Mouse (Mus musculus): ENCODE measurements at regions not wholly inside any gene's neighbourhood (a gene's known extent, or its start where the extent isn't known, plus 50 kb on each side); places are given as distances from the start of the nearest gene placed in this dataset.
"Not testable (repeated sequence)": the region's sequence is repeated elsewhere in the genome, so short reads cannot be mapped to it uniquely, and the experiment has no call there.

GRCm38 (mm10) chr10:111599297-111600250 is 93.5 kb downstream of the Phlda1 start:
- no peak for ATAC-seq (replicated peaks; ENCODE audit: extremely low read depth, insufficient read depth, low FRiP score)
- Histone ChIP-seq H3K36me3 (ENCODE audit: control insufficient read depth, insufficient read depth) (no peaks in the 10 kb centered on the region), H3K9ac (ENCODE audit: low read length) (no peak overlapping the region), H3K9me3 (replicated peaks; ENCODE audit: control insufficient read depth, low read length) (0 out of 2 replicates have a peak, but pooled peaks cover 3% of the 10 kb centered on the region), H3K4me1 (ENCODE audit: control insufficient read depth, insufficient read depth, low read length) (peaks cover 36% of the 10 kb centered on the region), H3K4me3 (ENCODE audit: low read length) (no peak overlapping the region), H3K27ac (ENCODE audit: low read length) (no peak overlapping the region), H3K27me3 (ENCODE audit: control insufficient read depth, insufficient read depth, low read length) (peaks cover 2% of the 10 kb centered on the region; the same call in 1 of the 2 replicates), H3K4me2 (ENCODE audit: low read depth, low read length) (peak overlapping the region; percentile 7; the same call in 1 of the 2 replicates)
- 52% methylated on average over 10 of the region's 10 CpGs for WGBS

GRCm38 (mm10) chr10:111600251-111600620 is 94.2 kb downstream of the Phlda1 start:
- Histone ChIP-seq H3K4me1 (ENCODE audit: control insufficient read depth, insufficient read depth, low read length) (peaks cover 32% of the 10 kb centered on the region), H3K4me3 (ENCODE audit: low read length) (no peak overlapping the region), H3K27ac (ENCODE audit: low read length) (peak overlapping the region; percentile 68), H3K9ac (ENCODE audit: low read length) (no peak overlapping the region), H3K36me3 (ENCODE audit: control insufficient read depth, insufficient read depth) (no peaks in the 10 kb centered on the region), H3K9me3 (replicated peaks; ENCODE audit: control insufficient read depth, low read length) (0 out of 2 replicates have a peak, but pooled peaks cover 3% of the 10 kb centered on the region), H3K27me3 (ENCODE audit: control insufficient read depth, insufficient read depth, low read length) (peaks cover 2% of the 10 kb centered on the region; the same call in 1 of the 2 replicates), H3K4me2 (ENCODE audit: low read depth, low read length) (peak overlapping the region; percentile 5; the same call in 1 of the 2 replicates)
- ATAC-seq (replicated peaks; ENCODE audit: extremely low read depth, insufficient read depth, low FRiP score), result peak; percentile 23; the same call in 1 of the 2 replicates
- WGBS, result 34% methylated on average over 2 of the region's 2 CpGs

DNA sequence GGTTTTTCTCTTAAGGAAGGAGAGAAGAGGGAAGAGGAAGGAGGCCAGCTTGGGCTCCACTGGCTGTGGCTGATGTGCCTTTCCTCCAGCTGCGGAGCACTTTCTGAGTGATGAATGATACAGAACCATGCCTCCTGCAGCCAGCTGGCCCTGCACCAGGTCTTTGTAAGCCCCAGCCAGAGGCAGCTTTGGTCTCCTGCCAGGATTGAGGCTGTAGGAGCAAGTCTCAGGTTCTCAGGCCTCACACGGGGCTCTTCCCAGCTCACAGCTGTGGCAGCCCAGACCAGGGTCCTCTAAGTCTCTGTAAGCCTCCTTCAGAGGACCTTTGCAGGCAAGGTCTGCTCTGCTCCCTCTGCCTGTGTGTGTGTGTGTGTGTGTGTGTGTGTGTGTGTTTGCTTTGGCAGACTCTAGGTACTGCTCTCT is 94.6 kb downstream of the Phlda1 start:
- Histone ChIP-seq H3K27me3 (ENCODE audit: control insufficient read depth, insufficient read depth, low read length) (peaks cover 2% of the 10 kb centered on the region; the same call in 1 of the 2 replicates), H3K9ac (ENCODE audit: low read length) (no peak overlapping the region), H3K27ac (ENCODE audit: low read length) (peak overlapping the region; percentile 68), H3K9me3 (replicated peaks; ENCODE audit: control insufficient read depth, low read length) (0 out of 2 replicates have a peak, but pooled peaks cover 3% of the 10 kb centered on the region), H3K4me1 (ENCODE audit: control insufficient read depth, insufficient read depth, low read length) (peaks cover 28% of the 10 kb centered on the region), H3K4me3 (ENCODE audit: low read length) (no peak overlapping the region), H3K36me3 (ENCODE audit: control insufficient read depth, insufficient read depth) (no peaks in the 10 kb centered on the region), H3K4me2 (ENCODE audit: low read depth, low read length) (peak overlapping the region; percentile 5; the same call in 1 of the 2 replicates)
- peak; percentile 92 for ATAC-seq (replicated peaks; ENCODE audit: extremely low read depth, insufficient read depth, low FRiP score)
- 5% methylated on average over 2 of the region's 2 CpGs for WGBS

- Histone ChIP-seq H3K4me3 (ENCODE audit: low read length) (no peak overlapping the region), H3K27me3 (ENCODE audit: control insufficient read depth, insufficient read depth, low read length) (peaks cover 2% of the 10 kb centered on the region; the same call in 1 of the 2 replicates), H3K9ac (ENCODE audit: low read length) (no peak overlapping the region), H3K36me3 (ENCODE audit: control insufficient read depth, insufficient read depth) (no peaks in the 10 kb centered on the region), H3K4me2 (ENCODE audit: low read depth, low read length) (no peak overlapping the region), H3K27ac (ENCODE audit: low read length) (no peak overlapping the region), H3K4me1 (ENCODE audit: control insufficient read depth, insufficient read depth, low read length) (peaks cover 21% of the 10 kb centered on the region), H3K9me3 (replicated peaks; ENCODE audit: control insufficient read depth, low read length) (0 out of 2 replicates have a peak, but pooled peaks cover 3% of the 10 kb centered on the region)
- WGBS, result 90% methylated on average over 1 of the region's 1 CpGs
- ATAC-seq (replicated peaks; ENCODE audit: extremely low read depth, insufficient read depth, low FRiP score), result no peak
Observed at GRCm38 (mm10) chr10:111603166-111603565, 97.1 kb downstream of the Phlda1 start.

DNA sequence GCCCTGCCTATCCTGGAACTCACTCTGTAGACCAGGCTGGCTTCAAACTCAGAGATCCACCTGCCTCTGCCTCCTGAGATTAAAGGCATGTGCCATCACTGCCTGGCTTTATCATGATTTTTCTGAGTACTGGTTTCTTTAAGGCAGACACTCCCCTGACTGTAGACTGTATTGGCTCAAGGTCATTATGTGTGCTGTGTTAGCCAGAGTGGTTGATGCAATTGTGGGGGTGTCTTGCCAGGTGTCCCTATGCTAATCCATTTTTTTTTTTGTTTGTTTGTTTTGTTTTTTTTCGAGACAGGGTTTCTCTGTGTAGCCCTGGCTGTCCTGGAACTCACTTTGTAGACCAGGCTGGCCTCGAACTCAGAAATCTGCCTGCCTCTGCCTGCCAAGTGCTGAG is 101.3 kb downstream of the Phlda1 start:
- H3K4me1 ChIP-seq (ENCODE audit: control insufficient read depth, insufficient read depth, low read length); H3K4me3 ChIP-seq (ENCODE audit: low read length); ATAC-seq (replicated peaks; ENCODE audit: extremely low read depth, insufficient read depth, low FRiP score); H3K9ac ChIP-seq (ENCODE audit: low read length); H3K27ac ChIP-seq (ENCODE audit: low read length); H3K27me3 ChIP-seq (ENCODE audit: control insufficient read depth, insufficient read depth, low read length); H3K9me3 ChIP-seq (replicated peaks; ENCODE audit: control insufficient read depth, low read length); H3K36me3 ChIP-seq (ENCODE audit: control insufficient read depth, insufficient read depth); H3K4me2 ChIP-seq (ENCODE audit: low read depth, low read length): not testable (repeated sequence)
- 83% methylated on average over 2 of the region's 2 CpGs for whole genome bisulfite sequencing

GRCm38 (mm10) chr10:111608385-111609093 is 102.5 kb downstream of the Phlda1 start:
- H3K9me3 ChIP-seq (replicated peaks; ENCODE audit: control insufficient read depth, low read length), result 0 out of 2 replicates have a peak, but pooled peaks cover 3% of the 10 kb centered on the region
- H3K36me3 ChIP-seq (ENCODE audit: control insufficient read depth, insufficient read depth), result no peaks in the 10 kb centered on the region
- no peak overlapping the region for H3K9ac ChIP-seq (ENCODE audit: low read length)
- no peak overlapping the region for H3K27ac ChIP-seq (ENCODE audit: low read length)
- no peaks in the 10 kb centered on the region for H3K27me3 ChIP-seq (ENCODE audit: control insufficient read depth, insufficient read depth, low read length)
- no peak overlapping the region for H3K4me3 ChIP-seq (ENCODE audit: low read length)
- H3K4me1 ChIP-seq (ENCODE audit: control insufficient read depth, insufficient read depth, low read length), result no peaks in the 10 kb centered on the region
- WGBS, result 73% methylated on average over 9 of the region's 9 CpGs
- H3K4me2 ChIP-seq (ENCODE audit: low read depth, low read length), result no peak overlapping the region
- no peak for ATAC-seq (replicated peaks; ENCODE audit: extremely low read depth, insufficient read depth, low FRiP score)

DNA sequence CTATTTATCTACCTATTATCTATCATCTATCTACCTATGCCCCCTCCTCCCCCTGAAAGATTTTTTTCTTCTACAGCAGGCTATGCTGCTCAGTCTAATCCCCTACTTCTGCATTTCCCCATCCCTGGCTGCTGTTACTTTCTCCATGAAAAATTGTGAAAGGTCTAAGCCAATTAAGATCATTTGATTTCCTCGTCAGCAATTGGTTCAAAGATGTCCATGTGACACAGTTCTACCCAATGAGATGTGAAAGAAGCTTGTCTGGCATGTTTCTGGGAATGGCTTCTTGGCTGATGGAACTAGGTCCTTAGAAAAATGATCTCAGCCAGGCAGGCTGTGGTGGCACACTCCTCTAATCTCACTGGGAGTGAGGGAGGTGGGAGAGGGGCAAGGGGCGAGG is 103.8 kb downstream of the Phlda1 start:
- H3K27ac ChIP-seq (ENCODE audit: low read length), result no peak overlapping the region
- H3K27me3 ChIP-seq (ENCODE audit: control insufficient read depth, insufficient read depth, low read length), result no peaks in the 10 kb centered on the region
- ATAC-seq (replicated peaks; ENCODE audit: extremely low read depth, insufficient read depth, low FRiP score), result no peak
- no peak overlapping the region for H3K9ac ChIP-seq (ENCODE audit: low read length)
- no peaks in the 10 kb centered on the region for H3K36me3 ChIP-seq (ENCODE audit: control insufficient read depth, insufficient read depth)
- no peaks in the 10 kb centered on the region for H3K9me3 ChIP-seq (replicated peaks; ENCODE audit: control insufficient read depth, low read length)
- 86% methylated on average over 2 of the region's 2 CpGs for WGBS
- no peak overlapping the region for H3K4me2 ChIP-seq (ENCODE audit: low read depth, low read length)
- H3K4me1 ChIP-seq (ENCODE audit: control insufficient read depth, insufficient read depth, low read length), result no peaks in the 10 kb centered on the region
- H3K4me3 ChIP-seq (ENCODE audit: low read length), result no peak overlapping the region

- WGBS, result 70% methylated on average over 10 of the region's 11 CpGs
Observed at GRCm38 (mm10) chr10:111619627-111620270, 113.7 kb downstream of the Phlda1 start.

More at GRCm38 (mm10) chr10:111619627-111620270, 113.7 kb downstream of the Phlda1 start:
- Histone ChIP-seq H3K9me3 (replicated peaks; ENCODE audit: control insufficient read depth, low read length) (no peaks in the 10 kb centered on the region), H3K36me3 (ENCODE audit: control insufficient read depth, insufficient read depth) (no peaks in the 10 kb centered on the region), H3K27ac (ENCODE audit: low read length) (no peak overlapping the region), H3K27me3 (ENCODE audit: control insufficient read depth, insufficient read depth, low read length) (no peaks in the 10 kb centered on the region), H3K4me2 (ENCODE audit: low read depth, low read length) (no peak overlapping the region), H3K4me3 (ENCODE audit: low read length) (no peak overlapping the region), H3K9ac (ENCODE audit: low read length) (no peak overlapping the region), H3K4me1 (ENCODE audit: control insufficient read depth, insufficient read depth, low read length) (peaks cover 5% of the 10 kb centered on the region; the same call in 1 of the 2 replicates)
- ATAC-seq (replicated peaks; ENCODE audit: extremely low read depth, insufficient read depth, low FRiP score), result no peak

Data from heart, embryonic 16.5 days (tissue).